Mouse (Mus musculus) 416B (cell line): ENCODE data around the gene Lifr.

Experiments
- DNase-seq: peaks from one replicate; pipeline ENCODE4 v3.0.0; 2011; ENCODE audit warnings: low read depth

The Lifr gene

GRCm38 (mm10) chr15:7203606-7204330 lies 113.4 kb downstream of the Lifr start:
- DNase-seq, result no peak

- DNase-seq, result no peak
Observed at GRCm38 (mm10) chr15:7204917-7205316, 114.5 kb downstream of the Lifr start.

- no peak for DNase-seq
Observed at GRCm38 (mm10) chr15:7206110-7206509, 115.7 kb downstream of the Lifr start.

- DNase-seq, result no peak
Observed at GRCm38 (mm10) chr15:7207292-7207691, 116.9 kb downstream of the Lifr start.

GRCm38 (mm10) chr15:7208180-7208579 lies 117.8 kb downstream of the Lifr start:
- DNase-seq, result no peak

GRCm38 (mm10) chr15:7213683-7214082 lies 123.3 kb downstream of the Lifr start:
- DNase-seq, result no peak

- DNase-seq, result no peak
Observed at GRCm38 (mm10) chr15:7215845-7216244, 125.4 kb downstream of the Lifr start.

GRCm38 (mm10) chr15:7216581-7217272 lies 126.3 kb downstream of the Lifr start:
- DNase-seq, result peak; percentile 95

GRCm38 (mm10) chr15:7217273-7217598 lies 126.8 kb downstream of the Lifr start:
- DNase-seq, result no peak

- DNase-seq, result no peak
Observed at GRCm38 (mm10) chr15:7222809-7223208, 132.4 kb downstream of the Lifr start.

- DNase-seq, result no peak
Observed at GRCm38 (mm10) chr15:7224151-7224775, 133.8 kb downstream of the Lifr start.

- DNase-seq, result peak; percentile 76
Observed at GRCm38 (mm10) chr15:7226225-7226624, 135.8 kb downstream of the Lifr start.

GRCm38 (mm10) chr15:7233393-7234090 lies 143.1 kb downstream of the Lifr start:
- DNase-seq, result no peak

- DNase-seq, result no peak
Observed at GRCm38 (mm10) chr15:7239904-7240303, 149.5 kb downstream of the Lifr start.

- DNase-seq, result no peak
Observed at GRCm38 (mm10) chr15:7240950-7241349, 150.5 kb downstream of the Lifr start.

GRCm38 (mm10) chr15:7242161-7242850 lies 151.9 kb downstream of the Lifr start:
- peak; percentile 46 for DNase-seq
